Mouse (Mus musculus): ENCODE data around the gene Vim.

Vim gene

GRCm38 (mm10) chr2:13573408-13574065 is at the start of gene Vim:
Gene Vim (plus strand): TSS chr2:13573927.
- no peak for DNase-seq (ENCODE audit: low spot score in 2 of 2)

GRCm38 (mm10) chr2:13526205-13526604 is 47.5 kb upstream of the Vim start:
- no peak for DNase-seq (ENCODE audit: low spot score in 2 of 2)

DNA sequence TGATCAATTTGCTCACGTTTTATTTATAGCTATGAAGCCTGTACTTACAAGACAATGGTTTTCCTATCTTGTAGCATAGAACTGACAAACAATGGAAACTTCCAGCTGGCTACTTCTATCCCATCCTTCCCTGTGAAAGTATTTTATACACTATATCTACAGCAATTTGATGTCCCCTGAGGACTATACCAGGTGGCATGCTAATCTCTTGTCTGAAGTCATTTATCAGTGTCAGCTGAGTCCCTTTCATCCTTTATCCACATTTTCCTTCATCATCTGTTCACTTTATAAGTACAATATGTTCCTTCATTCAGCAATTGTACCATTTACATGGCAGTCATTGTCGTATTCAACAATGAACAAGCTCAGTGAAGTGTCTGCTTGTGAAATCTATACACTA is 46.6 kb upstream of the Vim start:
- DNase-seq (ENCODE audit: low spot score in 2 of 2): no peak

GRCm38 (mm10) chr2:13527531-13527930 is 46.2 kb upstream of the Vim start:
- DNase-seq (ENCODE audit: low spot score in 2 of 2): no peak

DNA sequence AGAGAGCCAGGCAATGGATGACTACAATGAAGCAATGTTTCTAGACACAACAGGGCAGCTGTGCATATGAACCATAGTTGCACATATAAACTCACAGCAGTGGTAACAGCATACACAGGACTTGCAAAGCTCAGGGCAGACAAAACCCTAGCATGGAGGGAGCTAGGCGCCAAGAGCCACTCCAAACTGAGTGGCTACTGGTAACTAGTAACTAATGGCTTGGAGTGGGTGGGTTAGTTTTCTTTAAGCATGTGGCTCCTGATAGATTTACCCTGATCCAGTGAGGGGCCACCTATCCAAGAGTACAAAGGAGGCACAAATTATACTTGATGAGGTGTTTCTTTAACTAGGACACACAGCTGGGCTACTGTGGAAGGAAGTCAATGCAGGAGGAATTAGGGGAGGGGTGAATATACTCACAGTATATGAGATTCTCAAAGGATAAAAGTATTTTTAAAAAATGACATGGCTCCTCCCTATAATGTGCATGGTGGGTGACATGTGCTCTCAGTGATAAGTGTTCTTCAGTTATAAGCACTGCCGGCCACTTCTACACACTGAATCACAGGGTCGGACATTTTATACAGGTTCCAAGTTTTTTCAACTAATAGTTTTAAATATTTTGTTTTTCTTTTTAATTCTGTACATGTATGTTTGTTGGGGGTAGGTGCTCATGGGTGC is 44.3 kb upstream of the Vim start:
- no peak for DNase-seq (ENCODE audit: low spot score in 2 of 2)

DNA sequence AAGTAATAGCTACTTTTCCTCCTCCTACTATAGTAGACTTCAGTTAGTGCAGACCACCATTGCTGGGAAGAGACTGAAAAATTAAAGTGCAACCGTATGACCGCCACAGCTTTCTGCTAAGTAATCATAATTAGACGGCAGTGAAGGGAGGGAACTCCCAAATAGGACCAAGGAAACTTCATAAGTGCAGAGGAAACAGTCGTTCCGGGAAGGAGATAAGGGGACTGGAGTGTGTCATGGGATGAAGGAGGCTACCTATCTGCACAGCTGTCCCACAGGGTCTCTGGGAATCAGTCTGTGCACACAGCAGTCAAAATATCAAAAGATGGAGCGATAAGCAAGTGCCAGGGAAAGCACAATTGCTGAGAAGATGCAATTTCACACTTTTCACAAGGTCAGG is 43.1 kb upstream of the Vim start:
- no peak for DNase-seq (ENCODE audit: low spot score in 2 of 2)

DNA sequence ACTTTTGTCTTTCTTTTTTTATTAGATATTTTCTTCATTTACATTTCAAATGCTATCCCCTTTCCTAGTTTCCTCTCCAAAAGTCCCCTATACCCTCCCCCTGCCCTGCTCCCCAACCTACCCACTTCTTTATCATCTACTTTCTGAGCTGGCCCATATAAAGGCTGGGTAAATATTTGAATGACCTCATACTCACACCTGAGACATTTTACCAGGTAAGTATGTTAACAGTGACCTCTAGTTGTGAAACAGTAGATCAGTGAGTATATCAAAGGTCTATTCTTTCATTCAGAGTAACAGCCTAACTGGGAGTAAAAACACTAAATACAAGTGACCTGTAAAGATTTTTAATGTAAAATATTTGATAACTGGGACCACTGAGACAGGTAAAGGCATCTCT is 37.0 kb upstream of the Vim start:
- DNase-seq (ENCODE audit: low spot score in 2 of 2): no peak

- DNase-seq (ENCODE audit: low spot score in 2 of 2): no peak
These were observed 36.0 kb upstream of the Vim start for GRCm38 (mm10) chr2:13537733-13538132.

GRCm38 (mm10) chr2:13538258-13538657 is 35.5 kb upstream of the Vim start:
- DNase-seq (ENCODE audit: low spot score in 2 of 2): no peak

GRCm38 (mm10) chr2:13538704-13539377 is 34.9 kb upstream of the Vim start:
- no peak for DNase-seq (ENCODE audit: low spot score in 2 of 2)

- DNase-seq (ENCODE audit: low spot score in 2 of 2): no peak
These were observed 33.9 kb upstream of the Vim start for GRCm38 (mm10) chr2:13539860-13540259.

DNA sequence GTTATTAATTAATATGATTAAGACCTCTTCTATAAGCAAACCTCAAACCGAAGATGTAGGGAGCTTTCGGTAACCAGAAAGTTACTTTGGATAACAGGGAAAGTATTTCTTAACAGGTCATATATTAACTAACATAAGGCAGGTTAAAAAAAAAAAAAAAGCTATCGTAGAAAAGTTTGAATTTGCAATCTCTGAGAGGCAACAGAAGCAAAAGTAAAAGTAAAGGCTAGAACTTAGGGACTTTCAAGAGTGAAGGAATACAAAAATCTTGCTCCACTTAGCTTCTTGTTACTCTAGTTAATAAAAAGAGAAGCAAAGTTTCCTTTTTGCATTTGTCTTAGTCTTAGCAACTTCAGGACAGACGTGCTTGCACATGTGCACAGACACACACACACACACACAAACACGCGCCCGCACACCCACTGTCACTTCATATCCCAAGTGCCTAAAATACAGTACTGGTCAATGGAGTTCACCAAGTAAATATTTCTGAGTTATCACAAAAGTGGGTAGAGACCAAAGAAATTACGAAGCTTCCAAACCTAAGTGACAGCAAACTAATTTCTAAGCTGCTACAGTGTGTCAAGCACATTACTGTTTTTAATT is 30.1 kb upstream of the Vim start:
- DNase-seq (ENCODE audit: low spot score in 2 of 2): no peak

DNA sequence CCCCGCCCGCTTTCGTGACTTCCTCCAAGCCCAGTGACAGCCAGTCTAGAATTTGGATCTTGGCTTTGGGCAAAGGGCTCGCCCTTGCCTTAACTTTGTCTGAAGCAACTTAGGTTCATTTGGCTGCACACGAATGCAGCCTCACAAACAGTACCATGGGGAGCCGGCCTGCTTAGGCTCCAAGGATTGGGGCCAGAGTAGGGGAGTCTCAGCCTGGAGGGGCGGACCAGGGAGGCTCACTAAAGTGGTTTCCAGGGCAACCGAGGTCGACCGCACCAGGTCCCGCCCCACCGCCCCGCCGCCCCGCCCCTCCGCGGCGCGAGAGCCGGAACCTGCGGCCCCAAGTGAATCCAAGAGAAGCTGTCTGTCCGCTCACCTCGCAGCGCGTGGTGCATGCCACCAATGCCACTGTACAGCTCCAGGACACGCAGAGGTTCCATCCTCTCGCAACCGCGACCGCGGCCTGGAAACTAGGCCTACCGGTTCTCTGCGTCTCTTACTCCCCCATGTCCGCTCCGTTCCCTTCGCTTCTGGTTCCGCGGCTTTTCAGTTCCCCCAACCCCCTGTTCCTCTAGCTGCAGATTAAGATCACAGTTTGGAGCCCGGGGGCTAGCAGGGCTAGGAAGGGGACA is 29.4 kb upstream of the Vim start, which contains the start of gene Trdmt1:
Trdmt1 (minus strand) TSS at position 476 of the 632 bp plus-strand sequence.
- peak; percentile 81 to 84 for DNase-seq (ENCODE audit: low spot score in 2 of 2)

DNA sequence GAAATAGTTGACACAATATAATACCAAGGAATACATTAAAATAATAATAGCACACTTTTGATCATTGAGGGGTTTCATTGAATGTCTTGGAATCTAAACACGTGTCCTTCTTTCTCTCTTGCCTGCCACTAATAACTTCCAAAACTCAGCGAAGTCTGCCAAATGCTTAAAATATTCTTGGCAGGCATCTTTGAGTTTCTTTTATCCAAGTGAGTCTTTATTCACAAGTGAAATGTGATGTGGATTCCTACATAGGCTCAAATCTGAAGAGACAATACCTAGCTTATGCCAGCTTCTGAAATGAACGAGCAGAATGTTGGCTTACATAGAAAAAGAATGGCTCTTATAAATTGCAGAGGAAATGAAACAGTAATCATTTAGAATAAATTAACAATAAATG is 25.0 kb upstream of the Vim start:
- DNase-seq (ENCODE audit: low spot score in 2 of 2): no peak

GRCm38 (mm10) chr2:13553966-13554365 is 19.8 kb upstream of the Vim start:
- DNase-seq (ENCODE audit: low spot score in 2 of 2): no peak

DNA sequence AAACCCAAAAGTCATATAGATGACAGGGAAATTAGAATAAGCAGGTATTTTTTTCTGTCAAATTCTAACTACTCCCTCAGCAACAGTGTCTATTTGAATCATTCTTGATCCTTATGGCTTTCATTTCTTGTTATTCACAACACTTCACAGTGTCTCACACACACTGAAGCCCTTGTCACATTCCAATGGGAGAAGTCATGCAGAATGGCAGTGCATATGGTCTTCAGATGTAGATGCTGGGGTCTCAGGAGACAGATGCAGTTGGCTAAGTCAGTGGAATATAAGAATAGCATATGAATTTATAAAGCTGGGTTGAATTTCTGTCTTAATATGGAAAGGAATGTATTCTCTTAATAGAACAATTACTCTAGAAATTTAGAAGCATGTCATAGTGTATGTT is 17.5 kb upstream of the Vim start:
- no peak for DNase-seq (ENCODE audit: low spot score in 2 of 2)

DNA sequence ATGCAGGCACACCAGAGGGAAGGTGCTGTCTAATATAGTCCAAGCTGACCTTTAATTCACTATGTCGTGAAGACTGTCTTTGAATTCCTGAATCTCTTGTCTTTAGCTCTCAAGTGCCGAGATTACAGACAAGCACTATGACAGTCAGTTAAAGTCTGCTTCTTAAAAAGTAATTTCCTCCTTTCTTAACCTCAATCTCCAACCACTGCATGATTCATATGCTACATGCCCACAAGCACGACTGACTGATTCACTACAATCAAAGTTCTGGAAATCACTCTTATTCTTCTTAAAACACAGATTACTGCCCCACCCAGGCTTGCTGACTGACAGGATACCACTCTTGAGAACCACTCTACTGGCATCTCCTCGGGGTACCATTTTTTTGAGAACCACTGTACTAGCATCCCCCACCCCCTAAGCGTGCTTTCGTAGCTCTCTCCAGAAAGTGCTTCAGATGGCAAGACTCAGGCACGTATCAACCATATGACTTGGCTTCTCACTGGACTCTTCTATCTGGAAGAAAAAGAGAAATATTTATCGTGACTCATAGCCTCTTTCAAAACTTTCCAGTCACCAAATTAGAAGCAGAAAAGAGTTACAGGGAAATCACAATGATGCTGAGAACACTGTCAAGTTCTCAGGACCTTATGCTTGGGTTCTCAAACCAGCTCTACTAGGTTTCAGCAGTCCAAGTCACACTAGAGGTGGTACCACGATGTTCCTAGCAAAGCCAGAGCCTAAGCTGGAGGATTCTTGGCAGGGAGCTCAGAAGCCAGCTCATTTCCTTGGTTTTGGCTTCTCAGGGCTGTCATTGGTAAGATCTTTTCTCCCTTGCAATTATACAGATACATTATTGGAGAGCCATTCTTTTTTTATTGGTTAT is 16.3 kb upstream of the Vim start:
- DNase-seq (ENCODE audit: low spot score in 2 of 2): no peak

GRCm38 (mm10) chr2:13558607-13559262 is 15.0 kb upstream of the Vim start:
- DNase-seq (ENCODE audit: low spot score in 2 of 2): no peak

DNA sequence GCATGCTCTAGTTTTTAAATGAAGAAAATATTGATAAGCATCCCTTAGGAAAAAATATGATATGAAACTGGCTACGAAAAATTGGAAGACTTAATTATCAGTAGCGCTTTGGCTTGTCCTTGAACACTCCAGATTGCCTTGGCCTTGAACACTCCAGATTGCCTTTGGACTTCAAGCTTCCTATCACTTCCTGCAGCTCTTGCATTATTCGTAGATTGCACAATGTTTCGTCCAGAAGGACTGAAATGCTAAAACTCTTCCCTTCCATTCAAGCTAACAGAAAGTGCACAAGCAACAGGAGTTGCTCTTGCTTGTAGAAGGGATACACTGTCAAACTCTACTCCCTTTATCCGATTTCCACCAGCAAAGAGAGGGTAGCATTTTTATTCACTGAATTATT is 14.4 kb upstream of the Vim start:
- DNase-seq (ENCODE audit: low spot score in 2 of 2): no peak

DNA sequence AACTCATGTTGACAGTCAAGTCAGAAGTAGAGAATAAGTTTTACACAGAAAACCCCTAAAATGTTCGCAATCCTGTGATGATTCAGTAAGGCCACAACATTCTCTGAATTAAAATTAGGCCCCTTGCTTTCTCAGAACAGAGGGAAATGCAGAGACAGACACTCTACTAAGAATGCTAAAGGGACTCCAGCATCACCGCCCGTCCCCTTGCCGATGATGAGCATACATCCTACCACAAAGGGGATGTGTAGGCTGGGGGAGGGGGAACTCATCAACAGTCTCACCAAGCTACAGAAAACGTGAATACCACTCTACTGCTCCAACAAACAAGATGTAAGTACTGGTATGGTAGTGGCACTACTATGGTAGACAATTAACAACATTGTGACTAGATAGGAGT is 14.0 kb upstream of the Vim start:
- DNase-seq (ENCODE audit: low spot score in 2 of 2): no peak

- no peak for DNase-seq (ENCODE audit: low spot score in 2 of 2)
These were observed 13.3 kb upstream of the Vim start for GRCm38 (mm10) chr2:13560396-13560795.

Data from frontal cortex, postnatal 36 days (tissue).